Mouse (Mus musculus) heart, embryonic 13.5 days (tissue): ENCODE measurements at regions not wholly inside any gene's neighbourhood (a gene's known extent, or its start where the extent isn't known, plus 50 kb on each side); places are given as distances from the start of the nearest gene placed in this dataset.

ENCODE experiments used
- ATAC-seq: fragments of 200-750 bp; cut with Nextera tagmentation; 2 replicates; pipeline ENCODE4 v1.8.0; 2017; ENCODE audit warnings: moderate TSS enrichment; ENCODE audit not compliant: insufficient number of reproducible peaks, low FRiP score, low TSS enrichment; ENCODE audit errors: extremely low read depth
- H3K27ac ChIP-seq: fragments of 300-500 bp; sonication (generic); replicated peaks from 2 replicates; pipeline ENCODE4 v1.5.1; 2015; ENCODE audit warnings: moderate library complexity, mild to moderate bottlenecking, inconsistent platforms
- H3K27me3 ChIP-seq: fragments of 300-500 bp; sonication (generic); replicated peaks from 2 replicates; pipeline ENCODE4 v1.6.1; 2015; ENCODE audit warnings: mild to moderate bottlenecking, inconsistent platforms
- H3K36me3 ChIP-seq: fragments of 300-500 bp; sonication (generic); 2 replicates; pipeline ENCODE4 v1.6.1; 2015; ENCODE audit warnings: mild to moderate bottlenecking, inconsistent platforms
- H3K4me1 ChIP-seq: fragments of 300-500 bp; sonication (generic); 2 replicates; pipeline ENCODE4 v1.6.1; 2015; ENCODE audit warnings: inconsistent platforms
- H3K4me2 ChIP-seq: fragments of 300-500 bp; sonication (generic); 2 replicates; pipeline ENCODE4 v1.6.1; 2015; ENCODE audit warnings: inconsistent platforms, mild to moderate bottlenecking, moderate library complexity
- H3K4me3 ChIP-seq: fragments of 300-500 bp; sonication (generic); 2 replicates; pipeline ENCODE4 v1.5.1; 2015; ENCODE audit warnings: moderate library complexity, mild to moderate bottlenecking, inconsistent platforms
- H3K9ac ChIP-seq: fragments of 300-500 bp; sonication (generic); 2 replicates; pipeline ENCODE4 v1.6.1; 2015; ENCODE audit warnings: inconsistent platforms, mild to moderate bottlenecking, moderate library complexity
- H3K9me3 ChIP-seq: fragments of 300-500 bp; sonication (generic); 2 replicates; pipeline ENCODE4 v1.6.1; 2016; ENCODE audit warnings: inconsistent platforms
- WGBS: fragments of 180-500 bp; shearing (Covaris S2); methylation state at CpG from one replicate; pipeline ENCODE4 v1.1.7; 2015; ENCODE audit warnings: mixed read lengths; 5-methylcytosine and 5-hydroxymethylcytosine counted together

DNA sequence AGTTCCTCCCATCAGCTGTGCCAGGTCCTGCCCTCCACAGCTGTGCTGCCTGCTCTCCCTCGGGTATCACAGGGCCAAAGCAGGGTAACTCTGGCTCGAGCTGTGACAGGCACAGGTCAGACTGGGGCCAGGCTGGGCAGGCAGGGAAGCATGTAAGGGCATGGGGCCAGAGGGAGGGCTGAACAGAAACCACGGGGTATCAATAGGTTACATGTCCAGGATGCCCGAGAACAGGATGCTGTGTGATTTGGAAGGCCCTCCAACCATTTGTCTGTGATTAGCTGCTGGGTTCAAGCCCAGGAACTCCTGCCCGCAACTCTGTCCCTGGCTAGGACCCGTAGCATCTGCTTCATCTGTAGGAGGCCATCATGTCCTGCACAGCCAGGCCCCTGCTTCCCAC lies 391.9 kb downstream of the Fam19a5 start:
- 65% methylated on average over 6 of the region's 6 CpGs for WGBS

GRCm38 (mm10) chr15:87940837-87941236 lies 396.7 kb downstream of the Fam19a5 start:
- Histone ChIP-seq H3K36me3 (no peaks in the 10 kb centered on the region), H3K9me3 (no peaks in the 10 kb centered on the region), H3K4me3 (no peak overlapping the region), H3K4me1 (no peaks in the 10 kb centered on the region), H3K4me2 (no peak overlapping the region), H3K9ac (no peak overlapping the region), H3K27ac (no peak overlapping the region), H3K27me3 (0 out of 2 replicates have a peak, but pooled peaks cover 3% of the 10 kb centered on the region)
- no peak for ATAC-seq
- WGBS: 47% methylated on average over 3 of the region's 3 CpGs

More for the DNA sequence above, 391.9 kb downstream of the Fam19a5 start:
- no peaks in the 10 kb centered on the region for H3K36me3 ChIP-seq
- H3K9me3 ChIP-seq: no peaks in the 10 kb centered on the region
- no peaks in the 10 kb centered on the region for H3K4me1 ChIP-seq
- H3K4me3 ChIP-seq: no peak overlapping the region
- H3K27ac ChIP-seq: no peak overlapping the region
- H3K27me3 ChIP-seq: no peaks in the 10 kb centered on the region; the same call in 1 of the 2 replicates
- H3K9ac ChIP-seq: no peak overlapping the region
- H3K4me2 ChIP-seq: no peak overlapping the region
- ATAC-seq: no peak

- no peak for ATAC-seq
- Histone ChIP-seq H3K9me3 (no peaks in the 10 kb centered on the region; the same call in 1 of the 2 replicates), H3K4me1 (no peaks in the 10 kb centered on the region), H3K4me3 (no peak overlapping the region), H3K4me2 (no peak overlapping the region), H3K36me3 (no peaks in the 10 kb centered on the region), H3K27me3 (no peaks in the 10 kb centered on the region), H3K9ac (no peak overlapping the region), H3K27ac (no peak overlapping the region)
- WGBS: 73% methylated on average over 3 of the region's 3 CpGs
Observed at GRCm38 (mm10) chr15:87952531-87952930, 408.4 kb downstream of the Fam19a5 start.

- Histone ChIP-seq H3K4me3 (no peak overlapping the region), H3K4me2 (no peak overlapping the region), H3K9me3 (no peaks in the 10 kb centered on the region), H3K9ac (no peak overlapping the region), H3K4me1 (no peaks in the 10 kb centered on the region), H3K27ac (no peak overlapping the region), H3K27me3 (no peaks in the 10 kb centered on the region), H3K36me3 (no peaks in the 10 kb centered on the region)
- WGBS: 58% methylated on average over 5 of the region's 5 CpGs
- ATAC-seq: no peak
Observed at GRCm38 (mm10) chr15:87955685-87956256, 411.7 kb downstream of the Fam19a5 start.

- no peaks in the 10 kb centered on the region for H3K4me1 ChIP-seq
- no peak overlapping the region for H3K9ac ChIP-seq
- ATAC-seq: no peak
- 33% methylated on average over 1 of the region's 1 CpGs for WGBS
- H3K4me2 ChIP-seq: no peak overlapping the region
- H3K4me3 ChIP-seq: no peak overlapping the region
- no peaks in the 10 kb centered on the region for H3K36me3 ChIP-seq
- H3K27ac ChIP-seq: no peak overlapping the region
- H3K27me3 ChIP-seq: no peaks in the 10 kb centered on the region
- no peaks in the 10 kb centered on the region for H3K9me3 ChIP-seq
Observed at GRCm38 (mm10) chr15:87958866-87959265, 414.8 kb downstream of the Fam19a5 start.

DNA sequence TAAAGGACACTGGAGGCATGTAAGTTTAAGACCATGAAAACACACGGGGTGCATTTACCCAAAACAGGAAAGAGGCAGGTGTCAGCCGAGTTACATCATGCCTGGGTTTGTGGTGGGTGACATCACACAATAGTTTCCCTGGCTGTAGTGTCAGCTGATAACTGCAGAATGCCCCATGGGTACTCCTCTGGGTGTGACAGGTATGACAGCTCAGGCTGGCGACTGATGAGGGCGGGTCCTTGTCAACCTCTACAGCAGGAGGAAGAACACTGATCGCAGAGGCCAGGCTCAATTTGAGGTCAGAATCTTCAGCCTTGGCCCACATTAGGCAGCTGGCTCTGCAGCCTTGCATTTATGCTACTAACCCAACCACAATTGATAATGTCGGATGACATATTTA lies 428.5 kb downstream of the Fam19a5 start:
- no peaks in the 10 kb centered on the region for H3K9me3 ChIP-seq
- WGBS: 35% methylated on average over 6 of the region's 6 CpGs

DNA sequence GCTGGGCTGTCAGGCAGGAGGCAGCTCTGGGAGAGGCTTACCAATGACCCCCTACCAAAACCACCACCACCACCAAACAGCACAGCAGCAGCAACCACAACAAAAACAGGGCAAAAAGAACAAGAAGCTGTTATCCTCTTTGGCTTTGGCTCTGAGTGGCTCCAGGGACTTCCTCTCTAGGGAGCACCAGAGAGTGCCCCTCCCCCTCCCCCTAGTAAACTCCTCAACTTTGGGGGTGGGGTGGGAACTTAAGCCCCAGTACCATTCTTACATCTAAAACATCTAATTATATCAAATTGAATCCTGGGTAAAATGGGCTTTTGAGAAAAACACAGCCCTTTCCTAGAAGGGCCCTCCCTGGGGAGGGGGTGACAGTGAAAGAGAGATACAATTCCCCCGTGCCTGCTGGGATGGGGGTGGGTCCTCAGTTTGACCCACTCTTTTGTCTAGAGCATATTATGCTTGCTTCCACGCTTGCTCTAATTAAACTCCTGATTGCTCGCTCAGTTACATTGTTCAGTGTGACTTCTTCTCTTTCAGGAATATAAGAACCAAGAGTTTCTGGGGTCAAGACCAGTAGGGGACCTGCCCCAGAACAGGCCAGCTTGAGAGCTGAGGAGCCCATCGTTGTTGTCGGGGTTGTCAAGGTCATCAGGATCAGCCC lies 443.4 kb downstream of the Fam19a5 start:
- no peak for ATAC-seq
- 35% methylated on average over 5 of the region's 5 CpGs for WGBS
- no peak overlapping the region for H3K4me2 ChIP-seq
- H3K4me3 ChIP-seq: no peak overlapping the region
- peaks cover 8% of the 10 kb centered on the region for H3K4me1 ChIP-seq
- no peaks in the 10 kb centered on the region for H3K27me3 ChIP-seq
- H3K27ac ChIP-seq: no peak overlapping the region
- H3K36me3 ChIP-seq: no peaks in the 10 kb centered on the region
- H3K9ac ChIP-seq: no peak overlapping the region
- H3K9me3 ChIP-seq: no peaks in the 10 kb centered on the region

More for the DNA sequence above, 428.5 kb downstream of the Fam19a5 start:
- Histone ChIP-seq H3K27ac (no peak overlapping the region), H3K4me1 (peaks cover 15% of the 10 kb centered on the region), H3K4me2 (no peak overlapping the region), H3K4me3 (no peak overlapping the region), H3K9ac (no peak overlapping the region), H3K36me3 (no peaks in the 10 kb centered on the region), H3K27me3 (no peaks in the 10 kb centered on the region)
- ATAC-seq: no peak

DNA sequence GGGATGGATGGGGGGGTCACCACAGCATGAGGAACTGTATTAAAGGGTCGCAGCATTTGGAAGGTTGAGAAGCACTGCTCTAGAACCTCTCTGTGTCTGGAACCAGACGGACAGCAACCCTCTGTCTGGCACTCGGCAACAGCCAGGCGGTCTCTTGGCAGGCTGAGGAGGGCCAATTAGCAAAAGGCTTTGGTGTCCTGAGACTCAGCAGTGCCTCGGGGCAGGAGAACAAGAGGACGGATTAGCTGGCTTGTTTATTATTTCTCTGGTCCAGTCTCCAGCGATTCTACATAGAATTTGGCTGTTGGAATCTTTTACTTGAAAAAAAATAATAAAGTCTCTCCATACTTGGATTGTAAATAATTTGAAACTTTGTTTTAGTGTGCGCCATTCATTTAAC lies 450.4 kb downstream of the Fam19a5 start:
- no peak overlapping the region for H3K4me3 ChIP-seq

DNA sequence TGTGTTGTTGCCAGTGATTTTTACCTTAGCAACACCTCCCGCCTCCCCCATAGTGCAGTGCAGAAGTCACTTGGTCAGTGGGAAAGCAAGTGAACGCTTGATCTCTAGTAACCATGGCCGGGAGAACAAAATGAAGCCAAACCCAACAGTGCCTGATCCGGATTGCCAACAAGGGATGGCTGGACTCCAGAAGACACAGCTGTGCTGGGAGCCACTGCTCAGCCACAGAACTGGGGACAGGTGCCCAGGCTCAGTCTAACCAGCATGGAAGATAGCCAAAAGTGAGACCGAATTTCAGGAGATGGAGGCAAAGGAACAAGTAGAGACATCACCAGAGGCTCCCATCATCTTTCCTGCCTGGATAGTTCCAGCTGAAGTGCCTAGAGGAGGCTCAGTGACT lies 473.0 kb downstream of the Fam19a5 start:
- no peak overlapping the region for H3K4me2 ChIP-seq
- peaks cover 8% of the 10 kb centered on the region; the same call in 1 of the 2 replicates for H3K9me3 ChIP-seq
- H3K27ac ChIP-seq: no peak overlapping the region
- H3K36me3 ChIP-seq: no peaks in the 10 kb centered on the region
- H3K4me3 ChIP-seq: no peak overlapping the region
- H3K4me1 ChIP-seq: no peaks in the 10 kb centered on the region
- no peak overlapping the region for H3K9ac ChIP-seq
- no peak for ATAC-seq
- no peaks in the 10 kb centered on the region for H3K27me3 ChIP-seq
- WGBS: 82% methylated on average over 5 of the region's 5 CpGs

More for the DNA sequence above, 450.4 kb downstream of the Fam19a5 start:
- Histone ChIP-seq H3K4me1 (no peaks in the 10 kb centered on the region), H3K9ac (no peak overlapping the region), H3K9me3 (no peaks in the 10 kb centered on the region), H3K4me2 (no peak overlapping the region), H3K27ac (no peak overlapping the region), H3K27me3 (peaks cover 12% of the 10 kb centered on the region), H3K36me3 (no peaks in the 10 kb centered on the region)
- ATAC-seq: no peak
- 65% methylated on average over 8 of the region's 8 CpGs for WGBS

GRCm38 (mm10) chr15:88032751-88033150 lies 488.7 kb downstream of the Fam19a5 start:
- ATAC-seq: no peak
- no peaks in the 10 kb centered on the region for H3K36me3 ChIP-seq
- H3K4me2 ChIP-seq: no peak overlapping the region
- no peaks in the 10 kb centered on the region for H3K9me3 ChIP-seq
- H3K4me3 ChIP-seq: no peak overlapping the region
- H3K27me3 ChIP-seq: peaks cover 63% of the 10 kb centered on the region
- H3K9ac ChIP-seq: no peak overlapping the region
- WGBS: 79% methylated on average over 11 of the region's 11 CpGs
- H3K27ac ChIP-seq: no peak overlapping the region
- H3K4me1 ChIP-seq: no peaks in the 10 kb centered on the region

DNA sequence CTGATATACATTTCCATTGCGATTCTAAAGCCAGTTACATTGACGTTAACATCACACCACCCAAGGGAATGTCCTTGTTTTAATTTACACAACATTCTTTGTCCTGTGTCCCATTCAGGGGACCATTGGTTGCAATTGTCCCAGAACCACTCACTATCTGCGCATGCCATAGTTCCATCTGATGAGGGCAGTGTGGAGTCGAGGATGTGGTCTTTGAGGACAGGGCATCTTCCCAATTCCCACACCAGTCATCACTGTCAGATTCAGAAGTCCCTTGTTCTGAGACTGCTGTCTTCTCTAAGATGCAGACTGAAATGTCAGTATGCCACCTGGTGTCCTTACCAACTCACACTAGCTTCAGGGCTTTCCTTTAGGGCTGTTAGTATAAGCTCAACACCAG lies 489.6 kb downstream of the Fam19a5 start:
- no peak overlapping the region for H3K27ac ChIP-seq
- no peak overlapping the region for H3K9ac ChIP-seq
- no peak overlapping the region for H3K4me2 ChIP-seq
- H3K9me3 ChIP-seq: no peaks in the 10 kb centered on the region
- ATAC-seq: no peak
- H3K4me3 ChIP-seq: no peak overlapping the region
- no peaks in the 10 kb centered on the region for H3K4me1 ChIP-seq
- H3K27me3 ChIP-seq: peaks cover 64% of the 10 kb centered on the region
- WGBS: 55% methylated on average over 4 of the region's 4 CpGs
- no peaks in the 10 kb centered on the region for H3K36me3 ChIP-seq

DNA sequence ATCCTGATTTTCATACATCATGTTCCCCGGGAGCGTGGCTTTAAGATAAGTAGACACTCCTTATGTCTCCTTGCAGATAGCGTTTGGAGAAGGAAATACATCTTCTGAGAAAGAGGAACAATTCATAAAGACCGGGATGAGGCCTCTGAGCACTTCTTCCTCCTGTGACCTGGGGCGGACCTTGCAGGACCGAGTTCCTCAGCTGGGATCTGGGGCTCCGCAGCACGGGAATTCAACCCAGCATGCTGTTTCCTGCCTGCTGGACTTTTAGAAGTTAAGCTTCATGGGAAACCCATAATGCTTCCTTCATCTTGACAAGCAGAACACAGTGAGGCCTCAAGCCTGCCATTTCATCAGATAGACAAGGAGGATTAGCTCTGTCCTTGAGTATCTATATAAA lies 491.4 kb downstream of the Fam19a5 start:
- WGBS: 55% methylated on average over 8 of the region's 8 CpGs
- ATAC-seq: no peak

More for the DNA sequence above, 491.4 kb downstream of the Fam19a5 start:
- H3K9ac ChIP-seq: no peak overlapping the region
- H3K4me3 ChIP-seq: no peak overlapping the region
- H3K36me3 ChIP-seq: no peaks in the 10 kb centered on the region
- no peak overlapping the region for H3K27ac ChIP-seq
- H3K4me2 ChIP-seq: no peak overlapping the region
- H3K9me3 ChIP-seq: no peaks in the 10 kb centered on the region
- peaks cover 59% of the 10 kb centered on the region for H3K27me3 ChIP-seq
- H3K4me1 ChIP-seq: no peaks in the 10 kb centered on the region
